Comparison of ENCODE assay signal across 24 mouse cellular contexts in the genomic region with DNA sequence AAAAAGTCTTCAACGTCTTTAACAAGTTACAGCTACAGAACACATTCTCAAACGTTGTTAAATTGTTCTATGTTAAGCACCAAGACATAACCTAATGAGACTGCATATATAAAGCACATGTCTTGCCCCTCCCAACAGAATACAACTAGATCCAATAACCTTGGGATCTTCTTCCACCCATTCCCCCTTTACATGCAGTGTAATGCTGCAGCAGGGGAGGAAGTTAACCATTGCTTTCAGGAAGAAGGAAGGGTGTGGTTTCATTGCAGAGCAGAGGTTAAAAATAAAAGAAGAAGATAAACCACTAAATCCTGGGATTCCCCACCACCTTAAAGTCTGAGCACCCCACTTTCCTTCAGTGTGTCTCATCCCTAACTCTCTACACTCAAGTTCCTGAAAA. TPM values are rescaled to one million over a fixed set of nuclear protein-coding genes. Genes with fewer than 3 reads are reported as not detected.
DNase-seq lines count a peak whose midpoint lies in the region; ATAC-seq and TF ChIP-seq lines count a peak whose summit lies in the region.
"Had no signal": no experiment of that assay in that cellular context is flagged by ENCODE, and none has a peak within 500 bp of the region (broad histone marks: within the 10 kb centered on the region; RNA-seq: fewer than 3 reads in every experiment).

No protein-coding gene starts in this region.

- TF ChIP-seq CTCF in testis, adult 2 months (IDR thresholded peaks at IDR 0.05; ENCODE audit: control insufficient read depth, insufficient read depth, insufficient replicate concordance, low read depth, low read length) = no peak

- TF ChIP-seq POLR2A in testis, adult 2 months (IDR thresholded peaks at IDR 0.05; ENCODE audit: control insufficient read depth, low read depth, low read length) = no peak

- ATAC-seq in intestine, embryonic 16.5 days = no peak
- no peak for ATAC-seq in intestine, embryonic 15.5 days
- ATAC-seq in hematopoietic stem cell, adult 5-6 weeks (replicated peaks in 1 of 2; ENCODE audit: insufficient read depth in 1 of 2, low FRiP score in 2 of 2, low TSS enrichment in 1 of 2, low read depth in 1 of 2, poor library complexity in 2 of 2, severe bottlenecking in 2 of 2) = peak; percentile 8 to 17; a peak in 1 of 4 replicates
- no peak for ATAC-seq in hindbrain, embryonic 11.5 days (ENCODE audit: low FRiP score)
- ATAC-seq: CD4-positive, CD25-positive, alpha-beta regulatory T cell, adult 4 months; forebrain, embryonic 13.5 days; hindbrain, embryonic 16.5 days; Patski had no signal

- H3K9me3 ChIP-seq in intestine, embryonic 16.5 days (ENCODE audit: control insufficient read depth, low read length) = no peaks in the 10 kb centered on the region
- no peaks in the 10 kb centered on the region for H3K9me3 ChIP-seq in intestine, embryonic 15.5 days
- H3K9me3 ChIP-seq in hindbrain, embryonic 11.5 days (ENCODE audit: control insufficient read depth, low read length) = no peaks in the 10 kb centered on the region
- H3K9me3 ChIP-seq: forebrain, embryonic 13.5 days; kidney, embryonic 15.5 days; neural tube, embryonic 15.5 days had no signal

- WGBS in intestine, embryonic 16.5 days = 72% methylated on average over 2 of the region's 2 CpGs
- 69% methylated on average over 2 of the region's 2 CpGs for WGBS in intestine, embryonic 15.5 days
- WGBS in hindbrain, embryonic 11.5 days = 87% methylated on average over 2 of the region's 2 CpGs

- H3K4me2 ChIP-seq in intestine, embryonic 16.5 days (ENCODE audit: low read depth, low read length) = no peak overlapping the region
- no peak overlapping the region for H3K4me2 ChIP-seq in intestine, embryonic 15.5 days (replicated peaks)
- H3K4me2 ChIP-seq in hindbrain, embryonic 11.5 days (replicated peaks; ENCODE audit: low read depth, low read length) = no peak overlapping the region
- H3K4me2 ChIP-seq: forebrain, embryonic 13.5 days; kidney, embryonic 15.5 days; neural tube, embryonic 15.5 days had no signal

- H3K36me3 ChIP-seq in intestine, embryonic 16.5 days (ENCODE audit: control insufficient read depth, insufficient read depth, low read length) = peaks cover 7% of the 10 kb centered on the region; the same call in 1 of the 2 replicates
- peaks cover 16% of the 10 kb centered on the region for H3K36me3 ChIP-seq in intestine, embryonic 15.5 days
- H3K36me3 ChIP-seq in testis, adult 2 months (ENCODE audit: control insufficient read depth, insufficient read depth, low read length) = peaks cover 3% of the 10 kb centered on the region
- H3K36me3 ChIP-seq in hindbrain, embryonic 11.5 days (ENCODE audit: control insufficient read depth, insufficient read depth, low read length) = peaks cover 4% of the 10 kb centered on the region; the same call in 1 of the 2 replicates

- H3K27ac ChIP-seq in intestine, embryonic 16.5 days (ENCODE audit: low read length) = peak overlapping the region; percentile 55
- H3K27ac ChIP-seq in intestine, embryonic 15.5 days = no peak overlapping the region
- peak overlapping the region; percentile 67 for H3K27ac ChIP-seq in testis, adult 2 months (ENCODE audit: control insufficient read depth, insufficient read depth, low read depth, low read length)
- H3K27ac ChIP-seq in hindbrain, embryonic 11.5 days (ENCODE audit: low read depth, low read length) = no peak overlapping the region
- H3K27ac ChIP-seq: forebrain, embryonic 13.5 days; kidney, embryonic 15.5 days; neural tube, embryonic 15.5 days had no signal

- no peaks in the 10 kb centered on the region for H3K27me3 ChIP-seq in intestine, embryonic 16.5 days (replicated peaks; ENCODE audit: control insufficient read depth, insufficient read depth, low read length)
- no peaks in the 10 kb centered on the region for H3K27me3 ChIP-seq in intestine, embryonic 15.5 days (replicated peaks)
- H3K27me3 ChIP-seq in testis, adult 2 months (ENCODE audit: control insufficient read depth, insufficient read depth, low read length) = no peaks in the 10 kb centered on the region
- H3K27me3 ChIP-seq in hindbrain, embryonic 11.5 days (ENCODE audit: control insufficient read depth, insufficient read depth, low read length) = no peaks in the 10 kb centered on the region
- H3K27me3 ChIP-seq: forebrain, embryonic 13.5 days; kidney, embryonic 15.5 days; neural tube, embryonic 15.5 days; Patski had no signal

- no peak for DNase-seq in testis, postnatal 14 days (ENCODE audit: low spot score)
- no peak for DNase-seq in hindbrain, embryonic 11.5 days (ENCODE audit: low spot score)
- no peak for DNase-seq in adrenal gland, adult 18-20 months (ENCODE audit: low spot score in 2 of 2)
- DNase-seq: adrenal gland, adult 8-10 months; cerebellum, postnatal 25 days; retina, postnatal 1 day; spleen, adult 18-20 months; thymus, adult 18-20 months had no signal

- H3K9ac ChIP-seq in intestine, embryonic 16.5 days (ENCODE audit: low read depth, low read length) = no peak overlapping the region
- no peak overlapping the region for H3K9ac ChIP-seq in intestine, embryonic 15.5 days
- H3K9ac ChIP-seq in hindbrain, embryonic 11.5 days (ENCODE audit: low read depth, low read length) = no peak overlapping the region
- H3K9ac ChIP-seq: forebrain, embryonic 13.5 days; kidney, embryonic 15.5 days; neural tube, embryonic 15.5 days had no signal

- peaks cover 42% of the 10 kb centered on the region for H3K4me1 ChIP-seq in intestine, embryonic 16.5 days (ENCODE audit: control insufficient read depth, insufficient read depth, low read length)
- peaks cover 17% of the 10 kb centered on the region for H3K4me1 ChIP-seq in intestine, embryonic 15.5 days (replicated peaks)
- peaks cover 3% of the 10 kb centered on the region for H3K4me1 ChIP-seq in testis, adult 2 months (ENCODE audit: control insufficient read depth, insufficient read depth, low read length)
- H3K4me1 ChIP-seq in hindbrain, embryonic 11.5 days (replicated peaks; ENCODE audit: control insufficient read depth, insufficient read depth, low read length) = no peaks in the 10 kb centered on the region
- H3K4me1 ChIP-seq: forebrain, embryonic 13.5 days had no signal

- no peak overlapping the region for H3K4me3 ChIP-seq in intestine, embryonic 16.5 days (ENCODE audit: low read length)
- H3K4me3 ChIP-seq in intestine, embryonic 15.5 days (replicated peaks) = no peak overlapping the region
- no peak overlapping the region for H3K4me3 ChIP-seq in testis, adult 2 months (ENCODE audit: control insufficient read depth, low read depth, low read length)
- H3K4me3 ChIP-seq in hindbrain, embryonic 11.5 days (ENCODE audit: low read depth, low read length) = no peak overlapping the region
- H3K4me3 ChIP-seq: forebrain, embryonic 13.5 days; kidney, embryonic 15.5 days; neural tube, embryonic 15.5 days had no signal

RNA-seq across cellular contexts. Expression of gene Ctnnd1, which starts 27.9 kb away (rescaled TPM):
- polyA plus RNA-seq in intestine, embryonic 16.5 days (2015; fragmentation: Nextera tagmentation; extraction: Ambion mirVana) = 57.2 and 64.1 TPM in 2 replicates
- polyA plus RNA-seq in intestine, embryonic 15.5 days (2015; fragmentation: Nextera tagmentation; extraction: Ambion mirVana) = 60.7 and 64.4 TPM in 2 replicates
- polyA plus RNA-seq in testis, adult 2 months (2012; rRNA removed) = 19.9 and 24.3 TPM in 2 replicates
- 24.5 and 32.2 TPM in 2 replicates for total RNA-seq in hematopoietic stem cell, adult 5-6 weeks (2017)
- polyA plus RNA-seq in hindbrain, embryonic 11.5 days (2014; fragmentation: Nextera tagmentation; extraction: Ambion mirVana) = 37.3 and 44.7 TPM in 2 replicates
- 100 to 1,000 TPM; 123 to 129 TPM for total RNA-seq in adrenal gland, adult 18-20 months (2021)

RNA-seq across cellular contexts. Expression of gene Btbd18, which starts 36.2 kb away (rescaled TPM):
- polyA plus RNA-seq in intestine, embryonic 16.5 days (2015; fragmentation: Nextera tagmentation; extraction: Ambion mirVana) = 0.07 and 0.12 TPM in 2 replicates
- 0.05 and 0.06 TPM in 2 replicates for polyA plus RNA-seq in intestine, embryonic 15.5 days (2015; fragmentation: Nextera tagmentation; extraction: Ambion mirVana)
- polyA plus RNA-seq in testis, adult 2 months (2012; rRNA removed) = 4.1 and 4.2 TPM in 2 replicates
- total RNA-seq in hematopoietic stem cell, adult 5-6 weeks (2017) = 0.13 TPM in 1 of 2 replicates, not detected in the other
- 0.20 and 0.27 TPM in 2 replicates for polyA plus RNA-seq in hindbrain, embryonic 11.5 days (2014; fragmentation: Nextera tagmentation; extraction: Ambion mirVana)
- total RNA-seq in adrenal gland, adult 18-20 months (2021) = under 1 TPM in 1 of 2 experiments, not detected in 1; 0.10 TPM
- total RNA-seq: heart, adult 8-10 months; layer of hippocampus, postnatal 10 days; left cerebral cortex, postnatal 25 days; liver, adult 2 months; monocyte, adult 5-6 weeks had no signal
- polyA plus RNA-seq: embryonic facial prominence, embryonic 14.5 days; liver, adult 2 months had no signal

RNA-seq across cellular contexts. Expression of gene Selenoh, which starts 47.9 kb away (rescaled TPM):
- 184 and 206 TPM in 2 replicates for polyA plus RNA-seq in intestine, embryonic 16.5 days (2015; fragmentation: Nextera tagmentation; extraction: Ambion mirVana)
- polyA plus RNA-seq in intestine, embryonic 15.5 days (2015; fragmentation: Nextera tagmentation; extraction: Ambion mirVana) = 225 and 234 TPM in 2 replicates
- polyA plus RNA-seq in testis, adult 2 months (2012; rRNA removed) = 13.5 and 16.3 TPM in 2 replicates
- 81.5 and 84.4 TPM in 2 replicates for total RNA-seq in hematopoietic stem cell, adult 5-6 weeks (2017)
- polyA plus RNA-seq in hindbrain, embryonic 11.5 days (2014; fragmentation: Nextera tagmentation; extraction: Ambion mirVana) = 396 and 408 TPM in 2 replicates
- total RNA-seq in adrenal gland, adult 18-20 months (2021) = 10 to 100 TPM; 21.9 to 28.8 TPM

RNA-seq across cellular contexts. Expression of gene Gm28635, which starts 55.2 kb away (rescaled TPM):
- not detected in 2 replicates for polyA plus RNA-seq in intestine, embryonic 16.5 days (2015; fragmentation: Nextera tagmentation; extraction: Ambion mirVana)
- polyA plus RNA-seq in intestine, embryonic 15.5 days (2015; fragmentation: Nextera tagmentation; extraction: Ambion mirVana) = not detected in 2 replicates
- not detected in 2 replicates for polyA plus RNA-seq in testis, adult 2 months (2012; rRNA removed)
- not detected in 2 replicates for total RNA-seq in hematopoietic stem cell, adult 5-6 weeks (2017)
- polyA plus RNA-seq in hindbrain, embryonic 11.5 days (2014; fragmentation: Nextera tagmentation; extraction: Ambion mirVana) = not detected in 2 replicates
- total RNA-seq in adrenal gland, adult 18-20 months (2021) = not detected
- total RNA-seq: adrenal gland, adult 8-10 months; liver, adult 2 months; monocyte, adult 5-6 weeks had no signal
- polyA plus RNA-seq: CD4-positive, CD25-positive, alpha-beta regulatory T cell, adult 4 months; embryonic facial prominence, embryonic 14.5 days; forebrain, embryonic 13.5 days; hindbrain, embryonic 16.5 days; kidney, embryonic 15.5 days; liver, adult 2 months; neural tube, embryonic 15.5 days; Patski had no signal

RNA-seq across cellular contexts. Expression of gene Med19, which starts 55.5 kb away (rescaled TPM):
- polyA plus RNA-seq in intestine, embryonic 16.5 days (2015; fragmentation: Nextera tagmentation; extraction: Ambion mirVana) = 29.0 and 31.6 TPM in 2 replicates
- polyA plus RNA-seq in intestine, embryonic 15.5 days (2015; fragmentation: Nextera tagmentation; extraction: Ambion mirVana) = 32.5 and 34.7 TPM in 2 replicates
- polyA plus RNA-seq in testis, adult 2 months (2012; rRNA removed) = 11.8 and 14.3 TPM in 2 replicates
- total RNA-seq in hematopoietic stem cell, adult 5-6 weeks (2017) = 25.0 and 28.6 TPM in 2 replicates
- polyA plus RNA-seq in hindbrain, embryonic 11.5 days (2014; fragmentation: Nextera tagmentation; extraction: Ambion mirVana) = 65.2 and 66.3 TPM in 2 replicates
- total RNA-seq in adrenal gland, adult 18-20 months (2021) = 10 to 100 TPM; 22.7 to 25.9 TPM

Comparison
In these comparisons a context has a peak if more than half of its experiments do, and no peak if none do; other contexts are left out.
1. H3K27ac ChIP-seq: peak in intestine, embryonic 16.5 days (single experiment) and testis, adult 2 months (single experiment); none in intestine, embryonic 15.5 days (single experiment) and hindbrain, embryonic 11.5 days (single experiment).
2. ATAC-seq: peak in hematopoietic stem cell, adult 5-6 weeks (2 of 2); none in intestine, embryonic 16.5 days (single experiment), intestine, embryonic 15.5 days (single experiment) and hindbrain, embryonic 11.5 days (single experiment).
3. RNA of gene Selenoh, which starts 47.9 kb away (polyA plus RNA-seq): 396 to 408 TPM in hindbrain, embryonic 11.5 days, 225 to 234 TPM in intestine, embryonic 15.5 days and 184 to 206 TPM in intestine, embryonic 16.5 days; 13.5 to 16.3 TPM in testis, adult 2 months; every median in the first group is over 10 times any median in the second.